Mouse (Mus musculus): Measurements from ENCODE around the gene Ctrc. TPM values are rescaled to one million over a fixed set of nuclear protein-coding genes. Genes with fewer than 3 reads are reported as not detected.

Gene Ctrc
- polyA plus RNA-seq, 1 experiment from 2014 or later, result not detected

DNA sequence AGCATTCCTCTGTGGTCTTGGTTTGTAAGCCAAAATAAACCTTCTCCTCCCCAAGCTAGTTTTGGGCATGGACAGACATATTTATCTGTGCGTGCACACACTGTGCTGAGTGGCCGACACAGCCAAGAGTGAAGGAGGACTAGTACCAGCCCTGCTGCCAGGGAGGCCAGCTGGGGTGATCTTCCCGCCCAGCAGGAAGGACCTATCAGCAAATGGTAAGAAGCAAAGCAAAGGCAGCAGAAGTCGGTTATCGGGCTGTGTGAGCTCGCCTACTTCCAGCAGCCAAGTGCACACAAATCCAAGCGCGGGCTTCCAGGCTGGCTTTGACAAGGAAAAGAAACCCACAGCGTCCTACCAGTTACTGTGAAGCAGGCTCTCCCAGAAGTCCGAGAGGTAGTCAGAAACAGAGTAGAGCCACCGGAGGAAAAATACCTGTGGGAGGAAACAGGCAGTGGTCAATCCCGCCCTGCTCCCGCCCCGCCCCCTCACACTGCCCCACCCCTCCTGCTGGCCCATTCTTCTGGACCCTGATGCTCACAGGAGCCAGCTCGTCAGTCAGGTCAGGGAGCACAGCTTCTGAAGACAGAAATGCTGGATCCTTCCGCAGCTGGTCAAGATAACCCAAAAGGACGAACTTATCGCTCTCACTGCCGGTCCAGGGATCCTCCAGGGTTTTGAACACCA is 78.7 kb downstream of the Ctrc start:
- Histone ChIP-seq H3K36me3 (replicated peaks; ENCODE audit: insufficient read depth, low read length) (peaks cover 47% of the 10 kb centered on the region), H3K27ac (ENCODE audit: low read depth) (peak overlapping the region; percentile 61), H3K4me3 (ENCODE audit: low read depth, low read length) (peak overlapping the region; percentile 20), H3K4me2 (ENCODE audit: low read depth, low read length) (peak overlapping the region; percentile 63), H3K9me3 (ENCODE audit: low read length) (no peaks in the 10 kb centered on the region), H3K27me3 (ENCODE audit: insufficient read depth, low read length) (no peaks in the 10 kb centered on the region), H3K9ac (replicated peaks) (peak overlapping the region; percentile 33; the same call in 1 of the 2 replicates), H3K4me1 (ENCODE audit: insufficient read depth) (peaks cover 47% of the 10 kb centered on the region)
- peak; percentile 85 for ATAC-seq
- 0 out of 2 replicates have a peak, but pooled peaks have one; percentile 50 for TF ChIP-seq EP300 (IDR thresholded peaks at IDR 0.05; ENCODE audit: low read depth)
- TF ChIP-seq CTCF (IDR thresholded peaks at IDR 0.05; ENCODE audit: low read depth), result no peak
- 52% methylated on average over 19 of the region's 19 CpGs for WGBS (ENCODE audit: insufficient replicate concordance)
- DNase-seq, result peak; percentile 63

DNA sequence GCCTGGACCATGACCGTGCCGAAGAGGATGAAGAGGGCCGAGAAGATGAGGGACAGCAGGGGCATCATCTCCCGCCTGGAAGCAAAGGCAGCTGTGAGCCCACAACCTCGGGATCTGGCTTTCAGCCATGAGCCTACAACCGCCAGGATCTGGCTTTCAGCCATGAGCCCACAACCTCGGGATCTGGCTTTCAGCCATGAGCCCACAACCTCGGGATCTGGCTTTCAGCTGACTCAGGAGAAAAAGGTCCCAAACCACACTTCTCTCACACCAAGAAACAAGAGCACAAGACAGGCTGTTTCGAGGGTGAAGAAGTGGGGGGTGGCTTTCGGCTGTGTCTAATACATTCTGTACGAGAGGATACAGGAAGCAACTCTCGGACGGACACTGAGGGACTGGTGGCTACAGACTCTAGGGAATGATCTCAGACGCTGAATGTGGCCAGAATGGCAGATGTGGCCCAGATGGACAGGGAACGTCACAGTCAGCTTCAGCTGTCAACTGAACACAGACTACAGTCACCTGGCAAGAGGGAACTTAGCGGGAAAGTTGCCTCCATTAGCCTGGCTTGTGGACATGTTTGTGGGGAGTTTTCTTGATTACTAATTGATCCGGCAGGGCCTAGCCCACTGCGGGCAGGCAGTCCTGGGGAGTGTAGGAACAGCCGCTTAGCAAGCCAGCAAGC is 79.3 kb downstream of the Ctrc start:
- Histone ChIP-seq H3K27me3 (ENCODE audit: insufficient read depth, low read length) (no peaks in the 10 kb centered on the region), H3K36me3 (replicated peaks; ENCODE audit: insufficient read depth, low read length) (peaks cover 51% of the 10 kb centered on the region), H3K9ac (replicated peaks) (peak overlapping the region; percentile 33), H3K4me3 (ENCODE audit: low read depth, low read length) (peak overlapping the region; percentile 20; the same call in 1 of the 2 replicates), H3K4me1 (ENCODE audit: insufficient read depth) (peaks cover 47% of the 10 kb centered on the region), H3K9me3 (ENCODE audit: low read length) (no peaks in the 10 kb centered on the region), H3K4me2 (ENCODE audit: low read depth, low read length) (peak overlapping the region; percentile 63), H3K27ac (ENCODE audit: low read depth) (peak overlapping the region; percentile 61)
- peak; percentile 34 for DNase-seq
- TF ChIP-seq CTCF (IDR thresholded peaks at IDR 0.05; ENCODE audit: low read depth), result no peak
- TF ChIP-seq EP300 (IDR thresholded peaks at IDR 0.05; ENCODE audit: low read depth), result no peak
- peak; percentile 24 for ATAC-seq
- 62% methylated on average over 19 of the region's 19 CpGs for WGBS (ENCODE audit: insufficient replicate concordance)

- Histone ChIP-seq H3K27ac (ENCODE audit: low read depth) (peak overlapping the region; percentile 61), H3K27me3 (ENCODE audit: insufficient read depth, low read length) (no peaks in the 10 kb centered on the region), H3K4me1 (ENCODE audit: insufficient read depth) (peaks cover 44% of the 10 kb centered on the region), H3K4me3 (ENCODE audit: low read depth, low read length) (no peak overlapping the region), H3K36me3 (replicated peaks; ENCODE audit: insufficient read depth, low read length) (peaks cover 54% of the 10 kb centered on the region), H3K9me3 (ENCODE audit: low read length) (no peaks in the 10 kb centered on the region), H3K4me2 (ENCODE audit: low read depth, low read length) (peak overlapping the region; percentile 63; the same call in 1 of the 2 replicates), H3K9ac (replicated peaks) (peak overlapping the region; percentile 33; the same call in 1 of the 2 replicates)
- no peak for TF ChIP-seq EP300 (IDR thresholded peaks at IDR 0.05; ENCODE audit: low read depth)
- no peak for TF ChIP-seq CTCF (IDR thresholded peaks at IDR 0.05; ENCODE audit: low read depth)
- DNase-seq, result no peak
- ATAC-seq, result no peak
- 46% methylated on average over 8 of the region's 8 CpGs for WGBS (ENCODE audit: insufficient replicate concordance)
Observed at GRCm38 (mm10) chr4:141766316-141766667, 79.9 kb downstream of the Ctrc start.

DNA sequence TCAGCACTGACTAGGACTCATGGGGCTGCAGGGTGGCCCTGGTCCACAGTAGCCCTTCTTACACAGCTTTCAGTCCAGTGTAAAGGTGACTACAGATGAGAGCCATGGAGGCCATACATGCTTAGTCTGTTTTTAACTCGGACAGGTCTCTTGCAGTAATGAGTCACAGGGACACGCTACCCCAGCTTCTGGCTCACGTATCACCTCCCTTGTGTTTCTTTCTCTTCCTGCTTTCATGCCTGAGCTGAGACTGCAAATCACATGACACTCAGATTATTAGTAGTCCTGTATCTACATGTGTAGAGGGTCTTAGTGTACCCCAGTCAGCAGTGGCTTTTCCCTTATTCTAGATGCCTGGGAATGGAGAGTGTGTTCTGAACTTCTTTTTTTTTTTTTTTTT is 81.2 kb downstream of the Ctrc start:
- Histone ChIP-seq H3K27ac (ENCODE audit: low read depth) (no peak overlapping the region), H3K36me3 (replicated peaks; ENCODE audit: insufficient read depth, low read length) (peaks cover 51% of the 10 kb centered on the region), H3K4me3 (ENCODE audit: low read depth, low read length) (no peak overlapping the region), H3K4me1 (ENCODE audit: insufficient read depth) (peaks cover 36% of the 10 kb centered on the region), H3K4me2 (ENCODE audit: low read depth, low read length) (no peak overlapping the region), H3K9me3 (ENCODE audit: low read length) (no peaks in the 10 kb centered on the region), H3K9ac (replicated peaks) (no peak overlapping the region), H3K27me3 (ENCODE audit: insufficient read depth, low read length) (no peaks in the 10 kb centered on the region)
- no peak for ATAC-seq
- TF ChIP-seq EP300 (IDR thresholded peaks at IDR 0.05; ENCODE audit: low read depth), result no peak
- TF ChIP-seq CTCF (IDR thresholded peaks at IDR 0.05; ENCODE audit: low read depth), result no peak
- 91% methylated on average over 3 of the region's 3 CpGs for WGBS (ENCODE audit: insufficient replicate concordance)
- DNase-seq, result no peak

Other genes starting within 250 kb of the Ctrc start
- 1.5 and 1.8 TPM in 2 replicates for gene Fblim1, start 240.3 kb downstream of the Ctrc start, polyA plus RNA-seq (2015; fragmentation: Nextera tagmentation; extraction: Ambion mirVana)
- 17.3 and 17.8 TPM in 2 replicates for gene Tmem82, start 227.7 kb downstream of the Ctrc start, polyA plus RNA-seq (2015; fragmentation: Nextera tagmentation; extraction: Ambion mirVana)
- gene Slc25a34, start 222.5 kb downstream of the Ctrc start, polyA plus RNA-seq (2015; fragmentation: Nextera tagmentation; extraction: Ambion mirVana), result 0.40 and 0.76 TPM in 2 replicates
- gene Plekhm2, start 181.5 kb downstream of the Ctrc start, polyA plus RNA-seq (2015; fragmentation: Nextera tagmentation; extraction: Ambion mirVana), result 1.7 TPM in 2 replicates
- gene Rsc1a1, start 160.8 kb downstream of the Ctrc start, polyA plus RNA-seq (2015; fragmentation: Nextera tagmentation; extraction: Ambion mirVana), result not detected in 2 replicates
- gene Ddi2, start 122.9 kb downstream of the Ctrc start, polyA plus RNA-seq (2015; fragmentation: Nextera tagmentation; extraction: Ambion mirVana), result 21.7 and 22.6 TPM in 2 replicates
- 101 and 105 TPM in 2 replicates for gene Agmat, start 99.7 kb downstream of the Ctrc start, polyA plus RNA-seq (2015; fragmentation: Nextera tagmentation; extraction: Ambion mirVana)
- 2.7 TPM in 2 replicates for gene Dnajc16, start 55.4 kb downstream of the Ctrc start, polyA plus RNA-seq (2015; fragmentation: Nextera tagmentation; extraction: Ambion mirVana)
- gene Casp9, start 52.7 kb downstream of the Ctrc start, polyA plus RNA-seq (2015; fragmentation: Nextera tagmentation; extraction: Ambion mirVana), result 6.3 and 7.4 TPM in 2 replicates
- gene Cela2a, start 20.2 kb downstream of the Ctrc start, polyA plus RNA-seq (2015; fragmentation: Nextera tagmentation; extraction: Ambion mirVana), result 0.61 and 28.3 TPM in 2 replicates
- 37.1 and 39.9 TPM in 2 replicates for gene Efhd2, start 28.6 kb upstream of the Ctrc start, polyA plus RNA-seq (2015; fragmentation: Nextera tagmentation; extraction: Ambion mirVana)
- 0.71 and 1.0 TPM in 2 replicates for gene Fhad1, start 168.7 kb upstream of the Ctrc start, polyA plus RNA-seq (2015; fragmentation: Nextera tagmentation; extraction: Ambion mirVana)
- gene Tmem51, start 237.9 kb upstream of the Ctrc start, polyA plus RNA-seq (2015; fragmentation: Nextera tagmentation; extraction: Ambion mirVana), result 13.7 and 15.7 TPM in 2 replicates